Mouse (Mus musculus): Measurements from ENCODE around the gene Fads3. TPM values are rescaled to one million over a fixed set of nuclear protein-coding genes. Genes with fewer than 3 reads are reported as not detected.

Fads3 gene
- polyA plus RNA-seq, 1 experiment from 2014 or later: 8.6 TPM

- no peak for ATAC-seq (ENCODE audit: insufficient number of reproducible peaks, insufficient read depth, low FRiP score, low TSS enrichment, low read depth)
- WGBS: 78% methylated on average over 2 of the region's 2 CpGs
Observed at GRCm38 (mm10) chr19:10039615-10040014, 1.8 kb upstream of the Fads3 start.

GRCm38 (mm10) chr19:10040866-10041387 lies 442 bp upstream of the Fads3 start:
- H3K4me3 ChIP-seq: peak overlapping the region; percentile 69
- 0 out of 2 replicates have a peak overlapping the region, but pooled peaks have one; percentile 39 for H3K27ac ChIP-seq
- no peak for ATAC-seq (ENCODE audit: insufficient number of reproducible peaks, insufficient read depth, low FRiP score, low TSS enrichment, low read depth)
- peaks cover 34% of the 10 kb centered on the region for H3K4me1 ChIP-seq
- no peaks in the 10 kb centered on the region for H3K9me3 ChIP-seq
- peak overlapping the region; percentile 99 for H3K4me2 ChIP-seq
- WGBS: 5% methylated on average over 19 of the region's 20 CpGs
- H3K27me3 ChIP-seq: no peaks in the 10 kb centered on the region; the same call in 1 of the 2 replicates
- H3K9ac ChIP-seq: peak overlapping the region; percentile 80
- peaks cover 6% of the 10 kb centered on the region for H3K36me3 ChIP-seq

More at GRCm38 (mm10) chr19:10039615-10040014, 1.8 kb upstream of the Fads3 start:
- H3K9ac ChIP-seq: no peak overlapping the region
- H3K4me3 ChIP-seq: no peak overlapping the region
- no peaks in the 10 kb centered on the region; the same call in 1 of the 2 replicates for H3K27me3 ChIP-seq
- H3K4me2 ChIP-seq: no peak overlapping the region
- H3K9me3 ChIP-seq: no peaks in the 10 kb centered on the region
- H3K4me1 ChIP-seq: peaks cover 40% of the 10 kb centered on the region
- H3K36me3 ChIP-seq: peaks cover 17% of the 10 kb centered on the region
- H3K27ac ChIP-seq: peak overlapping the region; percentile 33; the same call in 1 of the 2 replicates

- Histone ChIP-seq H3K27me3 (no peaks in the 10 kb centered on the region; the same call in 1 of the 2 replicates), H3K4me2 (peak overlapping the region; percentile 99), H3K27ac (no peak overlapping the region), H3K9me3 (no peaks in the 10 kb centered on the region), H3K9ac (peak overlapping the region; percentile 80), H3K4me3 (peak overlapping the region; percentile 69), H3K36me3 (no peaks in the 10 kb centered on the region), H3K4me1 (peaks cover 34% of the 10 kb centered on the region)
- ATAC-seq (ENCODE audit: insufficient number of reproducible peaks, insufficient read depth, low FRiP score, low TSS enrichment, low read depth): no peak
- WGBS: 44% methylated on average over 6 of the region's 6 CpGs
Observed at GRCm38 (mm10) chr19:10042232-10042631, 863 bp downstream of the Fads3 start.

- Histone ChIP-seq H3K4me2 (peak overlapping the region; percentile 99), H3K27ac (no peak overlapping the region), H3K4me3 (no peak overlapping the region), H3K4me1 (peaks cover 34% of the 10 kb centered on the region), H3K9ac (no peak overlapping the region; the same call in 1 of the 2 replicates), H3K36me3 (no peaks in the 10 kb centered on the region), H3K27me3 (no peaks in the 10 kb centered on the region; the same call in 1 of the 2 replicates), H3K9me3 (no peaks in the 10 kb centered on the region)
- ATAC-seq (ENCODE audit: insufficient number of reproducible peaks, insufficient read depth, low FRiP score, low TSS enrichment, low read depth): no peak
- 78% methylated on average over 4 of the region's 4 CpGs for WGBS
Observed at GRCm38 (mm10) chr19:10042816-10043215, 1.4 kb downstream of the Fads3 start.

- no peak overlapping the region for H3K4me3 ChIP-seq
Observed at GRCm38 (mm10) chr19:10043643-10044042, 2.3 kb downstream of the Fads3 start.

GRCm38 (mm10) chr19:10045707-10046106 lies 4.3 kb downstream of the Fads3 start:
- peaks cover 21% of the 10 kb centered on the region for H3K4me1 ChIP-seq
- no peak overlapping the region for H3K4me2 ChIP-seq
- no peak overlapping the region for H3K27ac ChIP-seq
- 68% methylated on average over 2 of the region's 2 CpGs for WGBS
- H3K36me3 ChIP-seq: no peaks in the 10 kb centered on the region
- H3K27me3 ChIP-seq: no peaks in the 10 kb centered on the region; the same call in 1 of the 2 replicates
- no peak overlapping the region for H3K9ac ChIP-seq
- H3K9me3 ChIP-seq: no peaks in the 10 kb centered on the region
- no peak for ATAC-seq (ENCODE audit: insufficient number of reproducible peaks, insufficient read depth, low FRiP score, low TSS enrichment, low read depth)
- no peak overlapping the region for H3K4me3 ChIP-seq

More at GRCm38 (mm10) chr19:10043643-10044042, 2.3 kb downstream of the Fads3 start:
- Histone ChIP-seq H3K4me2 (no peak overlapping the region), H3K36me3 (no peaks in the 10 kb centered on the region), H3K9ac (no peak overlapping the region), H3K4me1 (peaks cover 31% of the 10 kb centered on the region), H3K27me3 (no peaks in the 10 kb centered on the region; the same call in 1 of the 2 replicates), H3K9me3 (no peaks in the 10 kb centered on the region), H3K27ac (no peak overlapping the region)
- no peak for ATAC-seq (ENCODE audit: insufficient number of reproducible peaks, insufficient read depth, low FRiP score, low TSS enrichment, low read depth)

GRCm38 (mm10) chr19:10046346-10046745 lies 5.0 kb downstream of the Fads3 start:
- ATAC-seq (ENCODE audit: insufficient number of reproducible peaks, insufficient read depth, low FRiP score, low TSS enrichment, low read depth): no peak
- no peak overlapping the region for H3K27ac ChIP-seq
- H3K4me1 ChIP-seq: peaks cover 17% of the 10 kb centered on the region
- no peak overlapping the region for H3K4me2 ChIP-seq
- H3K36me3 ChIP-seq: no peaks in the 10 kb centered on the region
- no peak overlapping the region for H3K4me3 ChIP-seq
- H3K27me3 ChIP-seq: no peaks in the 10 kb centered on the region; the same call in 1 of the 2 replicates
- H3K9ac ChIP-seq: no peak overlapping the region
- H3K9me3 ChIP-seq: no peaks in the 10 kb centered on the region
- WGBS: 71% methylated on average over 4 of the region's 4 CpGs

- Histone ChIP-seq H3K9ac (no peak overlapping the region), H3K9me3 (no peaks in the 10 kb centered on the region), H3K4me3 (no peak overlapping the region), H3K4me1 (peaks cover 15% of the 10 kb centered on the region), H3K27me3 (no peaks in the 10 kb centered on the region; the same call in 1 of the 2 replicates), H3K36me3 (no peaks in the 10 kb centered on the region), H3K27ac (no peak overlapping the region), H3K4me2 (no peak overlapping the region)
- ATAC-seq (ENCODE audit: insufficient number of reproducible peaks, insufficient read depth, low FRiP score, low TSS enrichment, low read depth): no peak
- 42% methylated on average over 3 of the region's 3 CpGs for WGBS
Observed at GRCm38 (mm10) chr19:10046983-10047382, 5.6 kb downstream of the Fads3 start.

- Histone ChIP-seq H3K4me3 (no peak overlapping the region), H3K27me3 (no peaks in the 10 kb centered on the region), H3K4me1 (no peaks in the 10 kb centered on the region), H3K9ac (no peak overlapping the region), H3K27ac (no peak overlapping the region), H3K4me2 (no peak overlapping the region), H3K36me3 (peaks cover 11% of the 10 kb centered on the region; the same call in 1 of the 2 replicates), H3K9me3 (no peaks in the 10 kb centered on the region)
- ATAC-seq (ENCODE audit: insufficient number of reproducible peaks, insufficient read depth, low FRiP score, low TSS enrichment, low read depth): no peak
Observed at GRCm38 (mm10) chr19:10049533-10049932, 8.2 kb downstream of the Fads3 start.

GRCm38 (mm10) chr19:10050438-10050837 lies 9.1 kb downstream of the Fads3 start:
- Histone ChIP-seq H3K4me3 (no peak overlapping the region), H3K36me3 (peaks cover 14% of the 10 kb centered on the region), H3K27me3 (no peaks in the 10 kb centered on the region), H3K9ac (no peak overlapping the region), H3K4me1 (no peaks in the 10 kb centered on the region), H3K9me3 (no peaks in the 10 kb centered on the region), H3K4me2 (no peak overlapping the region), H3K27ac (no peak overlapping the region)
- 79% methylated on average over 2 of the region's 2 CpGs for WGBS
- no peak for ATAC-seq (ENCODE audit: insufficient number of reproducible peaks, insufficient read depth, low FRiP score, low TSS enrichment, low read depth)

GRCm38 (mm10) chr19:10052698-10053097 lies 11.3 kb downstream of the Fads3 start:
- no peak overlapping the region for H3K9ac ChIP-seq
- H3K9me3 ChIP-seq: no peaks in the 10 kb centered on the region
- no peaks in the 10 kb centered on the region for H3K27me3 ChIP-seq
- peaks cover 14% of the 10 kb centered on the region for H3K36me3 ChIP-seq
- H3K27ac ChIP-seq: no peak overlapping the region
- no peak for ATAC-seq (ENCODE audit: insufficient number of reproducible peaks, insufficient read depth, low FRiP score, low TSS enrichment, low read depth)
- 89% methylated on average over 4 of the region's 4 CpGs for WGBS
- no peak overlapping the region for H3K4me3 ChIP-seq
- no peak overlapping the region for H3K4me2 ChIP-seq
- H3K4me1 ChIP-seq: no peaks in the 10 kb centered on the region

- H3K9ac ChIP-seq: no peak overlapping the region
- H3K36me3 ChIP-seq: peaks cover 14% of the 10 kb centered on the region
- no peak overlapping the region for H3K4me2 ChIP-seq
- H3K27ac ChIP-seq: no peak overlapping the region
- H3K4me3 ChIP-seq: no peak overlapping the region
- no peaks in the 10 kb centered on the region for H3K27me3 ChIP-seq
- ATAC-seq (ENCODE audit: insufficient number of reproducible peaks, insufficient read depth, low FRiP score, low TSS enrichment, low read depth): no peak
- WGBS: 88% methylated on average over 10 of the region's 10 CpGs
- no peaks in the 10 kb centered on the region for H3K9me3 ChIP-seq
- no peaks in the 10 kb centered on the region for H3K4me1 ChIP-seq
Observed at GRCm38 (mm10) chr19:10053692-10054260, 12.4 kb downstream of the Fads3 start.

Measured in embryonic facial prominence, embryonic 13.5 days (tissue).